9 mouse cellular contexts compared by ENCODE assay signal in the genomic region with DNA sequence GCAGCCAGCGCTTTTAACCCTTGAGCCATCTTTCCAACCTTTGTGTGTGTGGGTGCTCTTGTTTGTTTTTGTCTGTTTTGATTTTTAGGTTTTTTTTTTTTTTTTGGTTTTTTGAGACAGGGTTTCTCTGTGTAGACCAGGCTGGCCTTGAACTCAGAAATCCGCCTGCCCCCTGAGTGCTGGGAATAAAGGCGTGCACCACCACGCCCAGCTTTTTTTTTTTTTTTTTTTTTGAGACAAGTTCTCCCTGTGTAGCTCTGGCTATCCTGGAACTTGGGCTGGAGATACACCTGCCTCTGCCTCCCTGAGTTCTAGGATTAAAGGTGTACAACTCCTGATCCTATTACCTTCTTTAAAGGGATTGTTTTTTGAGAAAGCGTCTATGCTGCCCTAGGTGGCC. TPM values are rescaled to one million over a fixed set of nuclear protein-coding genes. Genes with fewer than 3 reads are reported as not detected.
DNase-seq lines count a peak whose midpoint lies in the region; ATAC-seq and TF ChIP-seq lines count a peak whose summit lies in the region.
"Had no signal": no experiment of that assay in that cellular context is flagged by ENCODE, and none has a peak within 500 bp of the region (broad histone marks: within the 10 kb centered on the region; RNA-seq: fewer than 3 reads in every experiment).

No protein-coding gene starts in this region.

- H3K27me3 ChIP-seq in heart, embryonic 11.5 days (ENCODE audit: control insufficient read depth, insufficient read depth, low read length), result no peaks in the 10 kb centered on the region
- no peaks in the 10 kb centered on the region for H3K27me3 ChIP-seq in hindbrain, embryonic 13.5 days
- H3K27me3 ChIP-seq in liver, embryonic 16.5 days (ENCODE audit: control insufficient read depth, insufficient read depth, low read depth, low read length), result no peaks in the 10 kb centered on the region

- H3K9ac ChIP-seq in heart, embryonic 11.5 days (ENCODE audit: low read depth, low read length), result peak overlapping the region; percentile 98; the same call in 1 of the 2 replicates
- H3K9ac ChIP-seq in ES-E14 (ENCODE audit: insufficient read depth, low read depth, low read length, poor library complexity, severe bottlenecking), result peak overlapping the region; percentile 68; the same call in 1 of the 2 replicates
- H3K9ac ChIP-seq in hindbrain, embryonic 13.5 days, result peak overlapping the region; percentile 92; the same call in 1 of the 2 replicates
- peak overlapping the region; percentile 91; the same call in 1 of the 2 replicates for H3K9ac ChIP-seq in liver, embryonic 16.5 days (ENCODE audit: low read depth, low read length)

- no peak overlapping the region for H3K27ac ChIP-seq in heart, embryonic 11.5 days (ENCODE audit: low read depth, low read length)
- no peak overlapping the region; the same call in 1 of the 2 replicates for H3K27ac ChIP-seq in ES-E14 (ENCODE audit: insufficient read depth, low read depth, low read length, poor library complexity, severe bottlenecking)
- H3K27ac ChIP-seq in hindbrain, embryonic 13.5 days, result no peak overlapping the region
- peak overlapping the region; percentile 51; the same call in 1 of the 2 replicates for H3K27ac ChIP-seq in liver, embryonic 16.5 days (ENCODE audit: low read length)

- intact Hi-C loops in heart, postnatal 36 days (cut with DNase I), result no loop called here

- DNase-seq in heart, postnatal 36 days, result no peak
- DNase-seq in ES-E14 (ENCODE audit: low read depth, low spot score), result no peak
- no peak for DNase-seq in adrenal gland, postnatal 14 days
- no peak for DNase-seq in gastrocnemius, postnatal 25 days
- DNase-seq in ovary, postnatal 36 days (ENCODE audit: low spot score), result no peak
- DNase-seq: right cerebral cortex, adult 18-20 months had no signal

- peaks cover 12% of the 10 kb centered on the region; the same call in 1 of the 2 replicates for H3K4me1 ChIP-seq in heart, embryonic 11.5 days (ENCODE audit: control insufficient read depth, insufficient read depth, low read length)
- peaks cover 0 to 4% of the 10 kb centered on the region in 2 experiments; a peak in 3 of 4 replicates for H3K4me1 ChIP-seq in ES-E14 (ENCODE audit: control insufficient read depth in 2 of 2, insufficient read depth in 2 of 2, low read length in 2 of 2, poor library complexity in 1 of 2)
- H3K4me1 ChIP-seq in hindbrain, embryonic 13.5 days (replicated peaks), result peaks cover 27% of the 10 kb centered on the region
- H3K4me1 ChIP-seq in liver, embryonic 16.5 days (ENCODE audit: control insufficient read depth, low read depth, low read length), result peaks cover 30% of the 10 kb centered on the region

- 69% methylated on average over 5 of the region's 5 CpGs for WGBS in heart, embryonic 11.5 days (ENCODE audit: insufficient replicate concordance)
- 87% methylated on average over 5 of the region's 5 CpGs for WGBS in hindbrain, embryonic 13.5 days
- WGBS in liver, embryonic 16.5 days (ENCODE audit: insufficient replicate concordance), result 38% methylated on average over 5 of the region's 5 CpGs

- H3K36me3 ChIP-seq in heart, embryonic 11.5 days (ENCODE audit: control insufficient read depth, insufficient read depth, low read length), result no peaks in the 10 kb centered on the region; the same call in 1 of the 2 replicates
- H3K36me3 ChIP-seq in ES-E14 (ENCODE audit: control insufficient read depth, insufficient read depth, low read length, poor library complexity, severe bottlenecking), result peaks cover 12% of the 10 kb centered on the region
- peaks cover 7% of the 10 kb centered on the region for H3K36me3 ChIP-seq in hindbrain, embryonic 13.5 days
- H3K36me3 ChIP-seq in liver, embryonic 16.5 days (ENCODE audit: control insufficient read depth, insufficient read depth), result peaks cover 3% of the 10 kb centered on the region; the same call in 1 of the 2 replicates

- no peaks in the 10 kb centered on the region for H3K9me3 ChIP-seq in heart, embryonic 11.5 days (replicated peaks; ENCODE audit: control insufficient read depth, low read length)
- H3K9me3 ChIP-seq in ES-E14 (ENCODE audit: control insufficient read depth, insufficient read depth, low read depth, low read length), result no peaks in the 10 kb centered on the region
- H3K9me3 ChIP-seq in hindbrain, embryonic 13.5 days, result no peaks in the 10 kb centered on the region
- H3K9me3 ChIP-seq in liver, embryonic 16.5 days (replicated peaks; ENCODE audit: control insufficient read depth, low read length), result no peaks in the 10 kb centered on the region

- in situ Hi-C loops in ES-E14 (cut with MboI; ENCODE audit: low sequenced_read_pairs in 2 of 2, unreplicated experiment in 2 of 2), result no loop called here

- ATAC-seq in heart, embryonic 11.5 days (replicated peaks; ENCODE audit: insufficient number of reproducible peaks, low FRiP score, low TSS enrichment), result no peak
- ATAC-seq in hindbrain, embryonic 13.5 days (ENCODE audit: low FRiP score), result no peak
- ATAC-seq in liver, embryonic 16.5 days (ENCODE audit: low read depth), result no peak

- H3K4me2 ChIP-seq in heart, embryonic 11.5 days, result peak overlapping the region; percentile 86
- peak overlapping the region; percentile 86 for H3K4me2 ChIP-seq in hindbrain, embryonic 13.5 days
- H3K4me2 ChIP-seq in liver, embryonic 16.5 days (ENCODE audit: low read depth, low read length), result peak overlapping the region; percentile 99

- peak overlapping the region; percentile 97 for H3K4me3 ChIP-seq in heart, embryonic 11.5 days (ENCODE audit: low read depth, low read length)
- H3K4me3 ChIP-seq in ES-E14 (ENCODE audit: insufficient read depth in 1 of 2, low read depth in 1 of 2, low read length in 2 of 2, poor library complexity in 1 of 2, severe bottlenecking in 1 of 2), result peak overlapping the region; percentile 94 to 97
- H3K4me3 ChIP-seq in hindbrain, embryonic 13.5 days, result peak overlapping the region; percentile 89; the same call in 1 of the 2 replicates
- peak overlapping the region; percentile 93 for H3K4me3 ChIP-seq in liver, embryonic 16.5 days (ENCODE audit: low read depth, low read length)

TF ChIP-seq in ES-E14, 5 proteins besides CTCF, POLR2A, EP300 and RAD21:
- peak; percentile 93 for TF ChIP-seq ZNF384 (IDR thresholded peaks at IDR 0.05; ENCODE audit: low read depth, low read length)
- TF ChIP-seq HCFC1 (IDR thresholded peaks at IDR 0.05; ENCODE audit: borderline replicate concordance, insufficient read depth, low read length), result no peak

RNA-seq across cellular contexts. Expression of a gene that starts 2.4 kb away (rescaled TPM):
- 354 and 377 TPM in 2 replicates for polyA plus RNA-seq in heart, embryonic 11.5 days (2014; fragmentation: Nextera tagmentation; extraction: Ambion mirVana)
- 10 to 100 TPM; 80.7 to 90.5 TPM for total RNA-seq in heart, postnatal 36 days (2021)
- 125 and 240 TPM in 2 replicates for total RNA-seq in ES-E14 (2012; rRNA removed)
- polyA plus RNA-seq in hindbrain, embryonic 13.5 days (2015; fragmentation: Nextera tagmentation; extraction: Ambion mirVana), result 440 and 454 TPM in 2 replicates
- 171 and 201 TPM in 2 replicates for polyA plus RNA-seq in liver, embryonic 16.5 days (2015; fragmentation: Nextera tagmentation; extraction: Ambion mirVana)
- total RNA-seq in adrenal gland, postnatal 14 days (2021), result 157 and 172 TPM in 2 replicates
- total RNA-seq in gastrocnemius, postnatal 25 days (2021), result 10 to 100 TPM; 61.5 to 62.3 TPM

RNA-seq across cellular contexts. Expression of a gene that starts 22.0 kb away (rescaled TPM):
- 4,523 and 4,948 TPM in 2 replicates for polyA plus RNA-seq in heart, embryonic 11.5 days (2014; fragmentation: Nextera tagmentation; extraction: Ambion mirVana)
- total RNA-seq in heart, postnatal 36 days (2021), result 1,000 to 10,000 TPM; 9,026 to 9,193 TPM
- 1,760 and 2,075 TPM in 2 replicates for total RNA-seq in ES-E14 (2012; rRNA removed)
- polyA plus RNA-seq in hindbrain, embryonic 13.5 days (2015; fragmentation: Nextera tagmentation; extraction: Ambion mirVana), result 2,105 and 2,130 TPM in 2 replicates
- 1,845 and 1,875 TPM in 2 replicates for polyA plus RNA-seq in liver, embryonic 16.5 days (2015; fragmentation: Nextera tagmentation; extraction: Ambion mirVana)
- total RNA-seq in adrenal gland, postnatal 14 days (2021), result 4,143 and 4,276 TPM in 2 replicates
- 1,000 to 10,000 TPM; 3,933 to 4,186 TPM for total RNA-seq in gastrocnemius, postnatal 25 days (2021)

RNA-seq across cellular contexts. Expression of a gene that starts 25.7 kb away (rescaled TPM):
- 678 and 713 TPM in 2 replicates for polyA plus RNA-seq in heart, embryonic 11.5 days (2014; fragmentation: Nextera tagmentation; extraction: Ambion mirVana)
- 100 to 1,000 TPM; 542 to 584 TPM for total RNA-seq in heart, postnatal 36 days (2021)
- 746 and 1,114 TPM in 2 replicates for total RNA-seq in ES-E14 (2012; rRNA removed)
- polyA plus RNA-seq in hindbrain, embryonic 13.5 days (2015; fragmentation: Nextera tagmentation; extraction: Ambion mirVana), result 609 and 615 TPM in 2 replicates
- 301 and 339 TPM in 2 replicates for polyA plus RNA-seq in liver, embryonic 16.5 days (2015; fragmentation: Nextera tagmentation; extraction: Ambion mirVana)
- 617 and 658 TPM in 2 replicates for total RNA-seq in adrenal gland, postnatal 14 days (2021)
- 100 to 1,000 TPM; 339 to 340 TPM for total RNA-seq in gastrocnemius, postnatal 25 days (2021)

RNA-seq across cellular contexts. Expression of a gene that starts 30.3 kb away (rescaled TPM):
- polyA plus RNA-seq in heart, embryonic 11.5 days (2014; fragmentation: Nextera tagmentation; extraction: Ambion mirVana), result 10.9 and 21.7 TPM in 2 replicates
- total RNA-seq in heart, postnatal 36 days (2021), result 10 to 100 TPM; 23.8 TPM
- total RNA-seq in ES-E14 (2012; rRNA removed), result 42.8 and 59.9 TPM in 2 replicates
- 12.6 and 13.4 TPM in 2 replicates for polyA plus RNA-seq in hindbrain, embryonic 13.5 days (2015; fragmentation: Nextera tagmentation; extraction: Ambion mirVana)
- 5.4 and 6.0 TPM in 2 replicates for polyA plus RNA-seq in liver, embryonic 16.5 days (2015; fragmentation: Nextera tagmentation; extraction: Ambion mirVana)
- total RNA-seq in adrenal gland, postnatal 14 days (2021), result 44.3 and 51.5 TPM in 2 replicates
- total RNA-seq in gastrocnemius, postnatal 25 days (2021), result 10 to 100 TPM; 11.4 to 12.0 TPM

RNA-seq across cellular contexts. Expression of a gene that starts 46.1 kb away (rescaled TPM):
- polyA plus RNA-seq in heart, embryonic 11.5 days (2014; fragmentation: Nextera tagmentation; extraction: Ambion mirVana), result 56.0 and 61.4 TPM in 2 replicates
- 1 to 10 TPM; 1.6 to 2.7 TPM for total RNA-seq in heart, postnatal 36 days (2021)
- 51.8 and 63.5 TPM in 2 replicates for total RNA-seq in ES-E14 (2012; rRNA removed)
- 33.9 and 39.4 TPM in 2 replicates for polyA plus RNA-seq in hindbrain, embryonic 13.5 days (2015; fragmentation: Nextera tagmentation; extraction: Ambion mirVana)
- polyA plus RNA-seq in liver, embryonic 16.5 days (2015; fragmentation: Nextera tagmentation; extraction: Ambion mirVana), result 60.8 and 69.4 TPM in 2 replicates
- total RNA-seq in adrenal gland, postnatal 14 days (2021), result 11.0 and 13.6 TPM in 2 replicates
- 1 to 10 TPM in 1 of 2 experiments, under 1 TPM in 1; 0.51 to 1.0 TPM for total RNA-seq in gastrocnemius, postnatal 25 days (2021)
